Mouse (Mus musculus): Measurements from ENCODE around the gene Kcp. TPM values are rescaled to one million over a fixed set of nuclear protein-coding genes. Genes with fewer than 3 reads are reported as not detected.
A peak's percentile ranks its signal among the peaks of the same experiment; 100 is the strongest.

The Kcp gene
- polyA plus RNA-seq, 1 experiment from 2014 or later = 15.1 TPM

- H3K4me3 ChIP-seq (ENCODE audit: low read depth, low read length) = no peak overlapping the region
- H3K36me3 ChIP-seq (ENCODE audit: control insufficient read depth, insufficient read depth, low read length) = no peaks in the 10 kb centered on the region
- no peaks in the 10 kb centered on the region for H3K4me1 ChIP-seq (ENCODE audit: control insufficient read depth, insufficient read depth, low read length)
- H3K27me3 ChIP-seq (ENCODE audit: control insufficient read depth, insufficient read depth, low read length) = no peaks in the 10 kb centered on the region
- no peak overlapping the region for H3K27ac ChIP-seq (ENCODE audit: low read depth, low read length)
- no peak for ATAC-seq (ENCODE audit: low read depth)
- no peak overlapping the region for H3K4me2 ChIP-seq (ENCODE audit: low read depth, low read length)
- 64% methylated on average over 7 of the region's 7 CpGs for WGBS
- no peak overlapping the region for H3K9ac ChIP-seq (replicated peaks; ENCODE audit: low read depth, low read length)
- H3K9me3 ChIP-seq (ENCODE audit: control insufficient read depth, low read length) = no peaks in the 10 kb centered on the region
These were observed 46.2 kb downstream of the Kcp start for GRCm38 (mm10) chr6:29461502-29461901.

- Histone ChIP-seq H3K27ac (ENCODE audit: low read depth, low read length) (no peak overlapping the region), H3K4me3 (ENCODE audit: low read depth, low read length) (no peak overlapping the region), H3K4me2 (ENCODE audit: low read depth, low read length) (no peak overlapping the region), H3K36me3 (ENCODE audit: control insufficient read depth, insufficient read depth, low read length) (no peaks in the 10 kb centered on the region), H3K9me3 (ENCODE audit: control insufficient read depth, low read length) (no peaks in the 10 kb centered on the region), H3K4me1 (ENCODE audit: control insufficient read depth, insufficient read depth, low read length) (no peaks in the 10 kb centered on the region), H3K27me3 (ENCODE audit: control insufficient read depth, insufficient read depth, low read length) (no peaks in the 10 kb centered on the region), H3K9ac (replicated peaks; ENCODE audit: low read depth, low read length) (no peak overlapping the region)
- 94% methylated on average over 6 of the region's 6 CpGs for WGBS
- ATAC-seq (ENCODE audit: low read depth) = no peak
These were observed 57.1 kb downstream of the Kcp start for GRCm38 (mm10) chr6:29450667-29451066.

- no peaks in the 10 kb centered on the region for H3K36me3 ChIP-seq (ENCODE audit: control insufficient read depth, insufficient read depth, low read length)
- no peaks in the 10 kb centered on the region for H3K9me3 ChIP-seq (ENCODE audit: control insufficient read depth, low read length)
- H3K27ac ChIP-seq (ENCODE audit: low read depth, low read length) = no peak overlapping the region
- H3K27me3 ChIP-seq (ENCODE audit: control insufficient read depth, insufficient read depth, low read length) = no peaks in the 10 kb centered on the region
- no peak overlapping the region for H3K4me3 ChIP-seq (ENCODE audit: low read depth, low read length)
- WGBS = 32% methylated on average over 4 of the region's 4 CpGs
- no peak overlapping the region for H3K4me2 ChIP-seq (ENCODE audit: low read depth, low read length)
- no peak overlapping the region for H3K9ac ChIP-seq (replicated peaks; ENCODE audit: low read depth, low read length)
- no peaks in the 10 kb centered on the region for H3K4me1 ChIP-seq (ENCODE audit: control insufficient read depth, insufficient read depth, low read length)
- peak; percentile 28; the same call in 1 of the 2 replicates for ATAC-seq (ENCODE audit: low read depth)
These were observed 57.9 kb downstream of the Kcp start for GRCm38 (mm10) chr6:29449858-29450257.

GRCm38 (mm10) chr6:29445354-29445753 is 62.4 kb downstream of the Kcp start:
- Histone ChIP-seq H3K9ac (replicated peaks; ENCODE audit: low read depth, low read length) (no peak overlapping the region), H3K27ac (ENCODE audit: low read depth, low read length) (no peak overlapping the region), H3K4me1 (ENCODE audit: control insufficient read depth, insufficient read depth, low read length) (no peaks in the 10 kb centered on the region), H3K4me2 (ENCODE audit: low read depth, low read length) (no peak overlapping the region), H3K4me3 (ENCODE audit: low read depth, low read length) (no peak overlapping the region), H3K9me3 (ENCODE audit: control insufficient read depth, low read length) (no peaks in the 10 kb centered on the region), H3K27me3 (ENCODE audit: control insufficient read depth, insufficient read depth, low read length) (no peaks in the 10 kb centered on the region), H3K36me3 (ENCODE audit: control insufficient read depth, insufficient read depth, low read length) (no peaks in the 10 kb centered on the region; the same call in 1 of the 2 replicates)
- ATAC-seq (ENCODE audit: low read depth) = no peak
- WGBS = 97% methylated on average over 7 of the region's 7 CpGs

- 72% methylated on average over 11 of the region's 11 CpGs for WGBS
- Histone ChIP-seq H3K27ac (ENCODE audit: low read depth, low read length) (no peak overlapping the region), H3K9me3 (ENCODE audit: control insufficient read depth, low read length) (no peaks in the 10 kb centered on the region), H3K4me3 (ENCODE audit: low read depth, low read length) (no peak overlapping the region), H3K4me2 (ENCODE audit: low read depth, low read length) (no peak overlapping the region), H3K4me1 (ENCODE audit: control insufficient read depth, insufficient read depth, low read length) (no peaks in the 10 kb centered on the region), H3K9ac (replicated peaks; ENCODE audit: low read depth, low read length) (no peak overlapping the region), H3K27me3 (ENCODE audit: control insufficient read depth, insufficient read depth, low read length) (no peaks in the 10 kb centered on the region), H3K36me3 (ENCODE audit: control insufficient read depth, insufficient read depth, low read length) (no peaks in the 10 kb centered on the region; the same call in 1 of the 2 replicates)
- ATAC-seq (ENCODE audit: low read depth) = no peak
These were observed 63.0 kb downstream of the Kcp start for GRCm38 (mm10) chr6:29444773-29445172.

- Histone ChIP-seq H3K4me1 (ENCODE audit: control insufficient read depth, insufficient read depth, low read length) (peaks cover 5% of the 10 kb centered on the region; the same call in 1 of the 2 replicates), H3K9ac (replicated peaks; ENCODE audit: low read depth, low read length) (no peak overlapping the region), H3K4me2 (ENCODE audit: low read depth, low read length) (no peak overlapping the region), H3K27ac (ENCODE audit: low read depth, low read length) (no peak overlapping the region), H3K4me3 (ENCODE audit: low read depth, low read length) (no peak overlapping the region), H3K36me3 (ENCODE audit: control insufficient read depth, insufficient read depth, low read length) (no peaks in the 10 kb centered on the region; the same call in 1 of the 2 replicates), H3K27me3 (ENCODE audit: control insufficient read depth, insufficient read depth, low read length) (peaks cover 4% of the 10 kb centered on the region; the same call in 1 of the 2 replicates), H3K9me3 (ENCODE audit: control insufficient read depth, low read length) (no peaks in the 10 kb centered on the region)
- no peak for ATAC-seq (ENCODE audit: low read depth)
- 88% methylated on average over 6 of the region's 6 CpGs for WGBS
These were observed 68.0 kb downstream of the Kcp start for GRCm38 (mm10) chr6:29439789-29440188.

- peaks cover 5% of the 10 kb centered on the region; the same call in 1 of the 2 replicates for H3K4me1 ChIP-seq (ENCODE audit: control insufficient read depth, insufficient read depth, low read length)
- peaks cover 8% of the 10 kb centered on the region; the same call in 1 of the 2 replicates for H3K27me3 ChIP-seq (ENCODE audit: control insufficient read depth, insufficient read depth, low read length)
- H3K9me3 ChIP-seq (ENCODE audit: control insufficient read depth, low read length) = no peaks in the 10 kb centered on the region
- no peak overlapping the region for H3K9ac ChIP-seq (replicated peaks; ENCODE audit: low read depth, low read length)
- H3K4me2 ChIP-seq (ENCODE audit: low read depth, low read length) = no peak overlapping the region
- no peaks in the 10 kb centered on the region; the same call in 1 of the 2 replicates for H3K36me3 ChIP-seq (ENCODE audit: control insufficient read depth, insufficient read depth, low read length)
- no peak overlapping the region for H3K4me3 ChIP-seq (ENCODE audit: low read depth, low read length)
- ATAC-seq (ENCODE audit: low read depth) = no peak
- H3K27ac ChIP-seq (ENCODE audit: low read depth, low read length) = no peak overlapping the region
- WGBS = 76% methylated on average over 4 of the region's 4 CpGs
These were observed 68.5 kb downstream of the Kcp start for GRCm38 (mm10) chr6:29439251-29439650.

- H3K4me1 ChIP-seq (ENCODE audit: control insufficient read depth, insufficient read depth, low read length) = peaks cover 11% of the 10 kb centered on the region; the same call in 1 of the 2 replicates
- no peaks in the 10 kb centered on the region for H3K9me3 ChIP-seq (ENCODE audit: control insufficient read depth, low read length)
- peaks cover 18% of the 10 kb centered on the region for H3K27me3 ChIP-seq (ENCODE audit: control insufficient read depth, insufficient read depth, low read length)
- H3K4me2 ChIP-seq (ENCODE audit: low read depth, low read length) = peak overlapping the region; percentile 70
- H3K9ac ChIP-seq (replicated peaks; ENCODE audit: low read depth, low read length) = 0 out of 2 replicates have a peak overlapping the region, but pooled peaks have one; percentile 11
- H3K36me3 ChIP-seq (ENCODE audit: control insufficient read depth, insufficient read depth, low read length) = no peaks in the 10 kb centered on the region; the same call in 1 of the 2 replicates
- ATAC-seq (ENCODE audit: low read depth) = peak; percentile 52; the same call in 1 of the 2 replicates
- H3K27ac ChIP-seq (ENCODE audit: low read depth, low read length) = peak overlapping the region; percentile 40
- 0 out of 2 replicates have a peak overlapping the region, but pooled peaks have one; percentile 7 for H3K4me3 ChIP-seq (ENCODE audit: low read depth, low read length)
- WGBS = 3% methylated on average over 11 of the region's 11 CpGs
These were observed 71.3 kb downstream of the Kcp start for GRCm38 (mm10) chr6:29436461-29436934.

- Histone ChIP-seq H3K36me3 (ENCODE audit: control insufficient read depth, insufficient read depth, low read length) (no peaks in the 10 kb centered on the region), H3K9me3 (ENCODE audit: control insufficient read depth, low read length) (no peaks in the 10 kb centered on the region), H3K9ac (replicated peaks; ENCODE audit: low read depth, low read length) (no peak overlapping the region), H3K4me1 (ENCODE audit: control insufficient read depth, insufficient read depth, low read length) (peaks cover 11% of the 10 kb centered on the region; the same call in 1 of the 2 replicates), H3K27ac (ENCODE audit: low read depth, low read length) (peak overlapping the region; percentile 40), H3K4me2 (ENCODE audit: low read depth, low read length) (peak overlapping the region; percentile 70), H3K27me3 (ENCODE audit: control insufficient read depth, insufficient read depth, low read length) (peaks cover 18% of the 10 kb centered on the region), H3K4me3 (ENCODE audit: low read depth, low read length) (peak overlapping the region; percentile 36; the same call in 1 of the 2 replicates)
- peak; percentile 46 for ATAC-seq (ENCODE audit: low read depth)
- 6% methylated on average over 6 of the region's 6 CpGs for WGBS
These were observed 71.8 kb downstream of the Kcp start for GRCm38 (mm10) chr6:29435940-29436451.
